Mouse (Mus musculus) heart, adult 2 months (tissue): ENCODE measurements around the gene Snai3.

Source experiments
- CTCF ChIP-seq: fragments of 200-600 bp; IDR thresholded peaks from 2 replicates; pipeline ENCODE4 v1.8.1; 2022; ENCODE audit warnings: antibody characterized with exemption, mild to moderate bottlenecking, moderate library complexity
- EP300 ChIP-seq: fragments of 200-500 bp; IDR thresholded peaks from 2 replicates; pipeline ENCODE4 v1.6.1; 2011; ENCODE audit warnings: low read depth, low read length, control low read depth; ENCODE audit not compliant: insufficient read depth

DNA sequence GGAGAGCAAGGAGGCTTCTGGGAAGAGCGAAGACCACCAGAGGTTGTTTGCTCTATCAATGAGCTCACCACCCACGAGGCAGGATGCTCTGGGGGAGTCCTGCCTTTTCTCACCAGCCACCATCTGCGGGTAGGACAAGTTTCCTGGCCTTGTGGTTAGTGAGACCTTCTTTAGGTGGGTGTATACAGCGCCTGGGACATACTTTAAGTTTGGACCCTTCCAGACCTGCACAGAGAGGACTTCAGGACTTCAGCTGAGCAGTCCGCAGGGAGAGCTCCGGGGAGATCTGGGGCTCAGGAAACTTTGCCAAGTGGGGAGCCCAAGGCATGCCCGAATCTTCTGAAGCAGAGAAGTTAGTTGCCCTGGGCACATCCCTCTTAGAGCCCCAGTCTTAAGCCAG lies 543 bp downstream of the Snai3 start:
- TF ChIP-seq CTCF = no peak
- no peak for TF ChIP-seq EP300
